ENCODE assay signal across 11 mouse cellular contexts in genomic region chr10:121496616-121497015, GRCm38 (mm10). TPM values are rescaled to one million over a fixed set of nuclear protein-coding genes. Genes with fewer than 3 reads are reported as not detected.
DNase-seq lines count a peak whose midpoint lies in the region; ATAC-seq and TF ChIP-seq lines count a peak whose summit lies in the region.
"Had no signal": no experiment of that assay in that cellular context is flagged by ENCODE, and none has a peak within 500 bp of the region (broad histone marks: within the 10 kb centered on the region; RNA-seq: fewer than 3 reads in every experiment).

No protein-coding gene starts in this region.

- H3K4me3 ChIP-seq in bone marrow macrophage, adult 2 months (ENCODE audit: insufficient read depth, low read length): no peak overlapping the region
- H3K4me3 ChIP-seq: erythroblast, embryonic 14.5 days had no signal

- H3K4me1 ChIP-seq in bone marrow macrophage, adult 2 months (ENCODE audit: control insufficient read depth, insufficient read depth, low read length): peaks cover 67% of the 10 kb centered on the region

- TF ChIP-seq POLR2A in bone marrow macrophage, adult 2 months (IDR thresholded peaks at IDR 0.05; ENCODE audit: borderline replicate concordance, low read depth, low read length): no peak

- TF ChIP-seq CTCF in bone marrow macrophage, adult 2 months (IDR thresholded peaks at IDR 0.05; ENCODE audit: low read depth, low read length): no peak

- H3K27ac ChIP-seq in bone marrow macrophage, adult 2 months (ENCODE audit: insufficient read depth, low read depth, low read length): peak overlapping the region; percentile 96

- peak; percentile 63 for DNase-seq in layer of hippocampus, adult 9-11 months
- DNase-seq in layer of hippocampus, adult 18-20 months (ENCODE audit: low spot score in 2 of 2): no peak
- DNase-seq in kidney, postnatal 10 days: peak; percentile 28
- no peak for DNase-seq in spleen, postnatal 14 days (ENCODE audit: low spot score in 2 of 2)
- no peak for DNase-seq in layer of hippocampus, adult 11-12 months (ENCODE audit: low spot score)
- DNase-seq: adrenal gland, postnatal 10 days; heart, postnatal 10 days; left cerebral cortex, postnatal 4 days had no signal

- ATAC-seq in megakaryocyte, adult 5-6 weeks (ENCODE audit: poor library complexity, severe bottlenecking): peak; percentile 55

RNA-seq across cellular contexts. Expression of gene Rassf3, which starts 20.5 kb away (rescaled TPM):
- 1 to 10 TPM; 9.6 to 9.8 TPM for total RNA-seq in layer of hippocampus, adult 18-20 months (2021)
- polyA plus RNA-seq in bone marrow macrophage, adult 2 months (2012; ENCODE audit: insufficient read depth, insufficient read length, missing spikeins): 59.8 and 65.1 TPM in 2 replicates
- 65.7 and 65.8 TPM in 2 replicates for total RNA-seq in megakaryocyte, adult 5-6 weeks (2015)
- total RNA-seq in megakaryocyte, adult 5-6 weeks (2017): 56.4 and 56.8 TPM in 2 replicates

Comparison
In these comparisons a context has a peak if more than half of its experiments do, and no peak if none do; other contexts are left out.
1. DNase-seq: peak in layer of hippocampus, adult 9-11 months (single experiment) and kidney, postnatal 10 days (single experiment); none in layer of hippocampus, adult 18-20 months (0 of 2), spleen, postnatal 14 days (0 of 2) and layer of hippocampus, adult 11-12 months (single experiment).
2. RNA of gene Rassf3, which starts 20.5 kb away (total RNA-seq): 56.4 to 65.8 TPM in megakaryocyte, adult 5-6 weeks; 9.6 to 9.8 TPM in layer of hippocampus, adult 18-20 months; every median in the first group is over 4 times any median in the second.